Comparison of ENCODE assay signal across 8 mouse cellular contexts in genomic region chr11:3129852-3130251, GRCm38 (mm10).
DNase-seq lines count a peak whose midpoint lies in the region; ATAC-seq and TF ChIP-seq lines count a peak whose summit lies in the region.
"Not testable (repeated sequence)": the region's sequence is repeated elsewhere in the genome, so short reads cannot be mapped to it uniquely, and the experiment has no call there.

No protein-coding gene starts in this region.

- H3K27ac ChIP-seq in forebrain, embryonic 10.5 days; heart, adult 2 months; midbrain, embryonic 13.5 days: not testable (repeated sequence)

- ATAC-seq in midbrain, embryonic 13.5 days = 0 out of 2 replicates have a peak, but pooled peaks have one; percentile 7

- not testable (repeated sequence) for H3K4me3 ChIP-seq in forebrain, embryonic 10.5 days; heart, adult 2 months; midbrain, embryonic 13.5 days (replicated peaks)

- H3K9ac ChIP-seq in heart, adult 2 months (ENCODE audit: low read depth, low read length); midbrain, embryonic 13.5 days (replicated peaks): not testable (repeated sequence)

- WGBS in forebrain, embryonic 10.5 days = 91% methylated on average over 8 of the region's 8 CpGs
- 88% methylated on average over 8 of the region's 8 CpGs for WGBS in heart, adult 2 months
- WGBS in midbrain, embryonic 13.5 days = 93% methylated on average over 6 of the region's 8 CpGs

- not testable (repeated sequence) for TF ChIP-seq CTCF in heart, adult 2 months (IDR thresholded peaks at IDR 0.05)

- peak; percentile 62 for DNase-seq in adrenal gland, postnatal 25 days
- peak; percentile 30 for DNase-seq in forebrain, embryonic 10.5 days (ENCODE audit: extremely low spot score, low spot score)
- peak; percentile 81 to 85 for DNase-seq in heart, adult 2 months
- DNase-seq in kidney, postnatal 14 days = peak; percentile 77
- peak; percentile 77 to 96 for DNase-seq in left cerebral cortex, postnatal 14 days (ENCODE audit: low spot score in 2 of 2)
- peak; percentile 74 to 83 for DNase-seq in spleen, postnatal 14 days (ENCODE audit: low spot score in 2 of 2)
- DNase-seq in urinary bladder, postnatal 25 days (ENCODE audit: low spot score) = peak; percentile 91

- intact Hi-C loops in heart, adult 2 months (cut with DNase I); left cerebral cortex, postnatal 14 days (cut with DNase I): not testable (repeated sequence)

- not testable (repeated sequence) for H3K79me2 ChIP-seq in heart, adult 2 months (replicated peaks; ENCODE audit: control insufficient read depth, insufficient read depth, low read length)

- TF ChIP-seq EP300 in heart, adult 2 months (IDR thresholded peaks at IDR 0.05; ENCODE audit: insufficient read depth, low read depth, low read length) = not testable (repeated sequence)

- not testable (repeated sequence) for TF ChIP-seq POLR2A in heart, adult 2 months (IDR thresholded peaks at IDR 0.05; ENCODE audit: insufficient read depth, low read depth, low read length)

- H3K4me2 ChIP-seq in midbrain, embryonic 13.5 days (replicated peaks) = not testable (repeated sequence)

- peaks cover 21% of the 10 kb centered on the region for H3K36me3 ChIP-seq in forebrain, embryonic 10.5 days (replicated peaks)
- H3K36me3 ChIP-seq in heart, adult 2 months (ENCODE audit: control insufficient read depth, insufficient read depth, low read length) = not testable (repeated sequence)
- H3K36me3 ChIP-seq in midbrain, embryonic 13.5 days = peaks cover 22% of the 10 kb centered on the region

- not testable (repeated sequence) for H3K4me1 ChIP-seq in forebrain, embryonic 10.5 days; heart, adult 2 months (ENCODE audit: control insufficient read depth, insufficient read depth, low read length); midbrain, embryonic 13.5 days (replicated peaks)

- peaks cover 28% of the 10 kb centered on the region for H3K9me3 ChIP-seq in forebrain, embryonic 10.5 days
- H3K9me3 ChIP-seq in midbrain, embryonic 13.5 days = peaks cover 23% of the 10 kb centered on the region

- not testable (repeated sequence) for H3K27me3 ChIP-seq in forebrain, embryonic 10.5 days (ENCODE audit: poor library complexity, severe bottlenecking); heart, adult 2 months (ENCODE audit: control insufficient read depth, insufficient read depth, low read length); midbrain, embryonic 13.5 days

Comparison
In these comparisons a context has a peak if more than half of its experiments do, and no peak if none do; other contexts are left out.
1. DNase-seq: peak in every context shown above with its lines; median percentile 91 in urinary bladder, postnatal 25 days; 86 in left cerebral cortex, postnatal 14 days; 83 in heart, adult 2 months; 78 in spleen, postnatal 14 days; 77 in kidney, postnatal 14 days; 62 in adrenal gland, postnatal 25 days; 30 in forebrain, embryonic 10.5 days.